Mouse (Mus musculus): ENCODE data around the gene Oaz1. TPM values are rescaled to one million over a fixed set of nuclear protein-coding genes. Genes with fewer than 3 reads are reported as not detected.

The Oaz1 gene
- 4,386 and 4,591 TPM in 2 replicates for polyA plus RNA-seq (2012)

GRCm38 (mm10) chr10:80826151-80827062 lies at the start of gene Oaz1:
Gene Oaz1, plus strand, starts transcription at chr10:80826656.

GRCm38 (mm10) chr10:80798150-80799006 lies 28.1 kb upstream of the Oaz1 start, which contains the start of the genes Sf3a2 and Plekhj1:
Gene Sf3a2, plus strand, starts transcription at chr10:80798198.
Gene Plekhj1, minus strand, starts transcription at chr10:80798626.

DNA sequence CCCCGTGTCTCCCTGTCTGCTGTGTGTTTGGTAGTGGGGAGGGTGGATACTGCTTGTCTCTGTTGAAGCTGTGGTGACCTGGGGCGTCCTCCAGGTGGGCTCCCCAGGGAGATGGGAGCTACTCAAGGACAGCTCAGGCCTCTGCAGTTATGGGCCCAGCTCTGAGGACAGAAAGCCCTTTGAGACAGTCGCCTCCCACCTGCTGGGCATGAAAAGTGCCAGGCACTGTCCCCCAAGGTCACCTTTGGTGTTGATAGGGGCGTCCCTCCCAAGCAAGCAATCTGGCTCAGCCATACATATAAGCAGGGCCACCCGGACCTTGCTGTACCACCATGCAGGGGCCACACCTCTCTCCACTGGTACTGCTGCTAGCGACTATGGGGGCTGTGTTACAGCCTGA lies 21.5 kb upstream of the Oaz1 start, which contains the start of gene Amh:
Amh (plus strand) TSS at position 328 of the 400 bp plus-strand sequence.

GRCm38 (mm10) chr10:80813366-80813765 lies 13.1 kb upstream of the Oaz1 start, which contains the start of gene Jsrp1:
Gene Jsrp1, minus strand, starts transcription at chr10:80813498.

DNA sequence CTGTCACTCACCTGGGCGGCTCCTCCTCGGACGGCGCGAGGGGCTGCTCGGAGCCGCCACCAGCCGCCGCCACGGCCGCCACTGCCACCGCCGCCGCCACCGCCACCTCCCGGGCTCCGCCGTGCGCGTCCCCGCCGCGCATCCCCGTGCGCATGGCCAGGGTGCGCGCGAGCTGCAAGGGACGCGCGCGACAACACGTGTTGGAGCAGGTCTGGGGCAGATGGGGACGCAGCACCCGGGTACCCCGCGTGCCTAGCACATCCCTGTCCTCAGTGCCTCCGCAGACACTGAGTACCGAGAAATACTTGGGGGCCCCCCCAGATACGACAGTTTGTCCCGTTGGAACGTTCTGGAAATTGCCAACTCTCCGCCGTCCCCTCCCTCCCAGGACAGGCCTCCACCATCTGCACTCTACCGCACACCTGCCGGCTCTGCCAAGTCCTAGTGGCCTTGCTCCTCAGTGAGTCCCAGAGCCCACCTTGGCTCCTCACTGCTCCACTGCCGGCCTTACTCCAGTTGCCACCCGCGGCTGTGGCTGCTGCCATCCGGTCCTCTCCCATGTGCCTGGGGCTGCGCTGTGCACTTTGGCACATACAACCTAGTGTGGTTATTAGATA lies 17.6 kb downstream of the Oaz1 start, which contains the start of gene Lingo3:
Lingo3 (minus strand) TSS at position 109 of the 617 bp plus-strand sequence.

DNA sequence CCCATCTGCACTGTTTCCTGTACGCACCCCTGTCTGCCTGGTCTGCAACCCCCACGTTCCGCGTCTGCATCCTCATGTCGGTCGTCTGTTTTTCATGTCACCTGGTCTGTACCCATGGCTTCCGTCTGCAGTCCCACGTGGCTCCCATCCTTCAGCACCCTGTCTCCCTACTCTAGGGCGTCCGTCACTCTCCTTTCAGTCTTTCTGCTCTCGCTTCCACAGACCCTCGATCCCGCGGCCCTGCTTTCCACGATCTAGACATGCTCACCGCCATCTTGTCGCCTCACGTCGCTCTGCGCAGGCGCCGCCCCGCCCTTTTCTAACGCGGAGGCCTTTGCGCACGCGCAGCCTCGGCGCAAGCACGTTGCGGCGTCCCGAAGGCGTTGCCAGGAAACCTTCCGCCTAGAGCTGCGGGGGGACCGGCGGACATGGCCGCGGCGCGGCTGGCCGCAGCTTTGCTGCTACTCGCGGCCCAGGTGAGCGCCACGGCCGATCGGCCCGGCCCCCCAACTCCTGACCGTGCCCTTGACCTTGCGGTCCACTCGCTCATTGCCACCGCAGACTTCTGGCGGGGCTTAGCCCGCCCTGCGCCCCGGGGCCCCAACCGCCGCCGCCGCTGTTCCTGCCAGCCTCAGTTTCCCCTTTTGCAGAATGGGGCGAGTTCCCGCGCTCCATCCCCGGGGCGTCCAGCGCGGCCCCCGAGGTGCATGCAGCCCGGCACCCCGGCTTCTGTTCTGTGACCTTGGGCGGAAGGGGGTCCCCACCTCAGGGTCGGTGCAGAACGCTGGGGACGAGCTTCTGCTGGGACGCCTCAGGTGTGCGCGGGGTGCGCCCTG lies 28.7 kb downstream of the Oaz1 start, which contains the start of the genes Lsm7 and Sppl2b:
Lsm7 (minus strand) TSS at position 297 of the 836 bp plus-strand sequence.
Sppl2b (plus strand) TSS at position 363 of the 836 bp plus-strand sequence.

DNA sequence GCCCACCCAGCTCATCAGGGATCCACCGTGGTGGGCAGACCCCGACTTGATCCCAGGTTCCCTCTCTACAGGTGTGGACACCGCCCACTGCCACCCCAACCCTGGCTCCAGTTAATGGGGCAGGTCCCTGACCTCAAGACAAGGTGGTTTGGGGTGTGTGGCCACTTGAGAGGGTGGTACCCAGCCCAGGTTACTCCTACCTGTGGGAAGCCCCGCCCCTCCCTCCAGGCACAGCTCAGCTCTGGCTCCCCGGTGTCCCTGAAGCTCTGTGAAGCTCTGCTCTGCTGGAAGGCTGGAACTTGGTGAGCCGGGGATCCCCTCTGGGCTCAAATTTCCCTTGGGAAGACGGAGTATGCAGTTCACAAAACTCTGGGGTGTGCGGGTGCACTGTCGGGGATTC lies 45.1 kb downstream of the Oaz1 start, which contains the start of gene Tmprss9:
Tmprss9 (plus strand) TSS at position 268 of the 400 bp plus-strand sequence.

Other genes with a start within 250 kb of the Oaz1 start
- 120 and 125 TPM in 2 replicates for gene Klf16, start 249.3 kb upstream of the Oaz1 start, polyA plus RNA-seq (2012)
- 412 and 620 TPM in 2 replicates for gene Abhd17a, start 236.3 kb upstream of the Oaz1 start, polyA plus RNA-seq (2012)
- gene Scamp4, start 223.8 kb upstream of the Oaz1 start, polyA plus RNA-seq (2012) = 86.8 and 101 TPM in 2 replicates
- 13.4 and 15.6 TPM in 2 replicates for gene Adat3, start 223.8 kb upstream of the Oaz1 start, polyA plus RNA-seq (2012)
- 1.1 and 1.3 TPM in 2 replicates for gene Gm49322, start 220.6 kb upstream of the Oaz1 start, polyA plus RNA-seq (2012)
- 452 and 519 TPM in 2 replicates for gene Csnk1g2, start 203.8 kb upstream of the Oaz1 start, polyA plus RNA-seq (2012)
- 133 and 134 TPM in 2 replicates for gene Btbd2, start 169.6 kb upstream of the Oaz1 start, polyA plus RNA-seq (2012)
- gene Mknk2, start 148.5 kb upstream of the Oaz1 start, polyA plus RNA-seq (2012) = 370 and 381 TPM in 2 replicates
- 37.5 and 39.8 TPM in 2 replicates for gene Mob3a, start 124.7 kb upstream of the Oaz1 start, polyA plus RNA-seq (2012)
- gene Izumo4, start 124.5 kb upstream of the Oaz1 start, polyA plus RNA-seq (2012) = 8.4 and 16.4 TPM in 2 replicates
- gene Ap3d1, start 84.4 kb upstream of the Oaz1 start, polyA plus RNA-seq (2012) = 28.2 and 36.4 TPM in 2 replicates
- gene Dot1l, start 71.5 kb upstream of the Oaz1 start, polyA plus RNA-seq (2012) = 125 and 175 TPM in 2 replicates
- 664 and 723 TPM in 2 replicates for gene Sf3a2, start 28.5 kb upstream of the Oaz1 start, polyA plus RNA-seq (2012)
- gene Plekhj1, start 28.0 kb upstream of the Oaz1 start, polyA plus RNA-seq (2012) = 278 and 319 TPM in 2 replicates
- gene Amh, start 21.4 kb upstream of the Oaz1 start, polyA plus RNA-seq (2012) = 2.5 and 3.9 TPM in 2 replicates
- gene Jsrp1, start 13.2 kb upstream of the Oaz1 start, polyA plus RNA-seq (2012) = 0.26 and 2.1 TPM in 2 replicates
- gene Lingo3, start 17.4 kb downstream of the Oaz1 start, polyA plus RNA-seq (2012) = 0.05 and 0.24 TPM in 2 replicates
- 214 and 288 TPM in 2 replicates for gene Lsm7, start 28.6 kb downstream of the Oaz1 start, polyA plus RNA-seq (2012)
- 109 and 110 TPM in 2 replicates for gene Sppl2b, start 28.6 kb downstream of the Oaz1 start, polyA plus RNA-seq (2012)
- 0.01 and 0.02 TPM in 2 replicates for gene Tmprss9, start 45.2 kb downstream of the Oaz1 start, polyA plus RNA-seq (2012)
- gene Timm13, start 74.3 kb downstream of the Oaz1 start, polyA plus RNA-seq (2012) = 320 and 356 TPM in 2 replicates
- gene Lmnb2, start 91.6 kb downstream of the Oaz1 start, polyA plus RNA-seq (2012) = 66.5 and 79.9 TPM in 2 replicates
- gene Gadd45b, start 103.4 kb downstream of the Oaz1 start, polyA plus RNA-seq (2012) = 115 and 126 TPM in 2 replicates
- 0.65 and 0.67 TPM in 2 replicates for gene Gng7, start 188.3 kb downstream of the Oaz1 start, polyA plus RNA-seq (2012)
- gene Diras1, start 199.0 kb downstream of the Oaz1 start, polyA plus RNA-seq (2012) = 0.02 TPM in 1 of 2 replicates, not detected in the other
- 8.5 and 9.1 TPM in 2 replicates for gene Slc39a3, start 210.8 kb downstream of the Oaz1 start, polyA plus RNA-seq (2012)
- gene Sgta, start 233.5 kb downstream of the Oaz1 start, polyA plus RNA-seq (2012) = 180 and 187 TPM in 2 replicates
- gene Thop1, start 243.4 kb downstream of the Oaz1 start, polyA plus RNA-seq (2012) = 82.5 and 89.0 TPM in 2 replicates